1 mouse cellular context compared by ENCODE assay signal in genomic region chr4:139086984-139087383, GRCm38 (mm10).
TF ChIP-seq lines count a peak whose summit lies in the region.

No protein-coding gene starts in this region.

TF ChIP-seq in CH12.LX, 34 proteins besides CTCF, POLR2A, EP300 and RAD21 (continued from another document):
- TF ChIP-seq ZKSCAN1 (IDR thresholded peaks at IDR 0.05; ENCODE audit: borderline replicate concordance, low read depth, low read length) (no peak), BHLHE40 (IDR thresholded peaks at IDR 0.05; ENCODE audit: low read depth, low read length) (peak; percentile 48; the same call in 1 of the 2 replicates), SIN3A (IDR thresholded peaks at IDR 0.05; ENCODE audit: low read length) (no peak), NRF1 (IDR thresholded peaks at IDR 0.05; ENCODE audit: low read depth, low read length) (no peak), ZNF384 (IDR thresholded peaks at IDR 0.05; ENCODE audit: low read depth, low read length) (no peak), ZC3H11A (IDR thresholded peaks at IDR 0.05; ENCODE audit: low read depth, low read length) (no peak), JUND (conservative IDR thresholded peaks at IDR 0.05; ENCODE audit: low read depth, low read length) (no peak), HCFC1 (IDR thresholded peaks at IDR 0.05; ENCODE audit: low read depth, low read length) (no peak), CHD2 (IDR thresholded peaks at IDR 0.05; ENCODE audit: low read length) (no peak), USF1 (IDR thresholded peaks at IDR 0.05; ENCODE audit: low read depth, low read length) (peak; percentile 54), ETS1 (conservative IDR thresholded peaks at IDR 0.05; ENCODE audit: low read depth, low read length) (no peak)
